Mouse (Mus musculus): ENCODE data around the gene Rassf8.

The Rassf8 gene

GRCm38 (mm10) chr6:145779383-145779782 lies 32.8 kb downstream of the Rassf8 start:
- DNase-seq (ENCODE audit: low spot score in 2 of 2): no peak

GRCm38 (mm10) chr6:145780180-145780802 lies 33.7 kb downstream of the Rassf8 start:
- DNase-seq (ENCODE audit: low spot score in 2 of 2): no peak

GRCm38 (mm10) chr6:145781256-145781655 lies 34.7 kb downstream of the Rassf8 start:
- no peak for DNase-seq (ENCODE audit: low spot score in 2 of 2)

- DNase-seq (ENCODE audit: low spot score in 2 of 2): no peak
Measured at GRCm38 (mm10) chr6:145781966-145782365, 35.4 kb downstream of the Rassf8 start.

GRCm38 (mm10) chr6:145787311-145787710 lies 40.8 kb downstream of the Rassf8 start:
- DNase-seq (ENCODE audit: low spot score in 2 of 2): no peak

GRCm38 (mm10) chr6:145789738-145790137 lies 43.2 kb downstream of the Rassf8 start:
- peak in 1 of 2 experiments; percentile 38 for DNase-seq (ENCODE audit: low spot score in 2 of 2)

GRCm38 (mm10) chr6:145792373-145792772 lies 45.8 kb downstream of the Rassf8 start:
- no peak for DNase-seq (ENCODE audit: low spot score in 2 of 2)

GRCm38 (mm10) chr6:145793109-145793593 lies 46.6 kb downstream of the Rassf8 start:
- peak; percentile 35 to 46 for DNase-seq (ENCODE audit: low spot score in 2 of 2)

GRCm38 (mm10) chr6:145794671-145795070 lies 48.1 kb downstream of the Rassf8 start:
- no peak for DNase-seq (ENCODE audit: low spot score in 2 of 2)

- DNase-seq (ENCODE audit: low spot score in 2 of 2): no peak
Measured at GRCm38 (mm10) chr6:145796191-145797023, 49.9 kb downstream of the Rassf8 start.

- no peak for DNase-seq (ENCODE audit: low spot score in 2 of 2)
Measured at GRCm38 (mm10) chr6:145797692-145798091, 51.1 kb downstream of the Rassf8 start.

- no peak for DNase-seq (ENCODE audit: low spot score in 2 of 2)
Measured at GRCm38 (mm10) chr6:145801796-145802488, 55.4 kb downstream of the Rassf8 start.

- no peak for DNase-seq (ENCODE audit: low spot score in 2 of 2)
Measured at GRCm38 (mm10) chr6:145802881-145803280, 56.3 kb downstream of the Rassf8 start.

GRCm38 (mm10) chr6:145804276-145804675 lies 57.7 kb downstream of the Rassf8 start:
- no peak for DNase-seq (ENCODE audit: low spot score in 2 of 2)

- no peak for DNase-seq (ENCODE audit: low spot score in 2 of 2)
Measured at GRCm38 (mm10) chr6:145806784-145807183, 60.2 kb downstream of the Rassf8 start.

- DNase-seq (ENCODE audit: low spot score in 2 of 2): no peak
Measured at GRCm38 (mm10) chr6:145807929-145808328, 61.4 kb downstream of the Rassf8 start.

GRCm38 (mm10) chr6:145809566-145809965 lies 63.0 kb downstream of the Rassf8 start:
- no peak for DNase-seq (ENCODE audit: low spot score in 2 of 2)

GRCm38 (mm10) chr6:145810015-145810414 lies 63.5 kb downstream of the Rassf8 start:
- no peak for DNase-seq (ENCODE audit: low spot score in 2 of 2)

- no peak for DNase-seq (ENCODE audit: low spot score in 2 of 2)
Measured at GRCm38 (mm10) chr6:145811174-145811573, 64.6 kb downstream of the Rassf8 start.

- no peak for DNase-seq (ENCODE audit: low spot score in 2 of 2)
Measured at GRCm38 (mm10) chr6:145815200-145815599, 68.7 kb downstream of the Rassf8 start.

GRCm38 (mm10) chr6:145819151-145819550 lies 72.6 kb downstream of the Rassf8 start:
- DNase-seq (ENCODE audit: low spot score in 2 of 2): no peak

- no peak for DNase-seq (ENCODE audit: low spot score in 2 of 2)
Measured at GRCm38 (mm10) chr6:145822218-145822617, 75.7 kb downstream of the Rassf8 start.

Data from urinary bladder, postnatal 36 days (tissue).